8 mouse cellular contexts compared by ENCODE assay signal in the genomic region with DNA sequence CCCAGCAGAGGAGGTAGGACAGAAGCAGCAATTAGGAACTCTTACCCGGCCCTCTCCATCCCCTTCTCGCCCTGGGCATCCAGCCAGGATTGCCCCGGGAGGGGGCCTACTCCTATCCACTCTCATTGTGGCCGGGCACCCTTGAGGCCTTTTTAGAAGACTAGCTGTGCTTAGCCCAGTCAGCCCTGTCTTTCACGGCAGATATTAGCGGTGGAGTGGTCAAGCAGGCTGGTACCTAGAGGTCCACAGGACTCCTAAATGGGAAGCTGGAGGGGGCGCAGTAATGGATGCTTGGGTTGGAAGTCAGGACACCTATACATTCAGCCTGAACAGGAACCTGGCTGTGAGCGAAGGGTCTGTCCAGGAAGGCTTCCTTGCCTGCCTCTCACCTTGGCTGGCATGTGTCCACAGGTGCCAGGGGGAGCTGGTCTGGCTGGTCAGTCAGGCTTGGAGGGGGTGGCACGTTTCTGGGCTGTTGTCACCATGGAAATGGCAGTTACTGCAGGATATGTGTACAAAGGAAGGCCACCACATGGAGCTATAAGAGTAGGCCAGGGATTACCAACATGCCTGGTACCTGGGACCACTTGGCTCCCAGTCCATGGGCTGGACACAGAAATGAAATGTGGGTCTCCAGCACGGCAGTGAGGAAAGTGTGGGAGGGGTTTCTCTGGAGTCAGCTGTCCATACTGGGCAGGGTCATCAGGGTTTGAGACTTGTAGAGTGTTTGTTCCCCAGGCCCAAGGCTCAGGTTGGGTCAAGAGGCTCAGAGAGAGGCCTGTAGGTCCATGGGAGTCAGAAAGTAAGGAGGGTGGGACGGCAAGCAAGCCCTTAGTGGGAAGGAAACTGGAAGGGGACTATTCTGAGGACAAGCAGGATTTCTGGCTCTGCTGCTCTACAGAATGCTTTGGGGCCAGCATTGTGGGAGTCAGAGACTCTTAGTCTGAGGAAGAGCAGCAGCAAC. TPM values are rescaled to one million over a fixed set of nuclear protein-coding genes. Genes with fewer than 3 reads are reported as not detected.
DNase-seq lines count a peak whose midpoint lies in the region; ATAC-seq and TF ChIP-seq lines count a peak whose summit lies in the region.

No protein-coding gene starts in this region.

- no peak for TF ChIP-seq POLR2A in limb, embryonic 14.5 days (IDR thresholded peaks at IDR 0.05; ENCODE audit: borderline replicate concordance, extremely low read depth, insufficient read depth, insufficient read length)

- H3K9ac ChIP-seq in hindbrain, embryonic 12.5 days, result peak overlapping the region; percentile 66
- H3K9ac ChIP-seq in limb, embryonic 14.5 days (ENCODE audit: low read depth, low read length, severe bottlenecking), result no peak overlapping the region
- H3K9ac ChIP-seq in neural tube, embryonic 12.5 days, result peak overlapping the region; percentile 64; the same call in 1 of the 2 replicates

- ATAC-seq in hindbrain, embryonic 12.5 days (ENCODE audit: low FRiP score), result peak; percentile 1; the same call in 1 of the 2 replicates
- ATAC-seq in limb, embryonic 14.5 days (ENCODE audit: low FRiP score, low read depth), result no peak
- peak; percentile 3; the same call in 1 of the 2 replicates for ATAC-seq in neural tube, embryonic 12.5 days (ENCODE audit: low FRiP score, low read depth)

- peak overlapping the region; percentile 87 for H3K27ac ChIP-seq in hindbrain, embryonic 12.5 days
- peak overlapping the region; percentile 15; the same call in 1 of the 2 replicates for H3K27ac ChIP-seq in limb, embryonic 14.5 days (replicated peaks; ENCODE audit: low read depth, low read length)
- peak overlapping the region; percentile 57; the same call in 1 of the 2 replicates for H3K27ac ChIP-seq in neural tube, embryonic 12.5 days

- 0 out of 2 replicates have a peak, but pooled peaks cover 8% of the 10 kb centered on the region for H3K27me3 ChIP-seq in hindbrain, embryonic 12.5 days
- H3K27me3 ChIP-seq in limb, embryonic 14.5 days (ENCODE audit: control insufficient read depth, insufficient read depth, low read length), result peaks cover 27% of the 10 kb centered on the region
- H3K27me3 ChIP-seq in neural tube, embryonic 12.5 days (replicated peaks), result peaks cover 6% of the 10 kb centered on the region; the same call in 1 of the 2 replicates

- H3K4me3 ChIP-seq in hindbrain, embryonic 12.5 days, result peak overlapping the region; percentile 64
- H3K4me3 ChIP-seq in limb, embryonic 14.5 days (replicated peaks; ENCODE audit: low read length), result peak overlapping the region; percentile 48
- H3K4me3 ChIP-seq in neural tube, embryonic 12.5 days, result peak overlapping the region; percentile 59; the same call in 1 of the 2 replicates

- H3K4me2 ChIP-seq in hindbrain, embryonic 12.5 days (replicated peaks), result peak overlapping the region; percentile 72
- H3K4me2 ChIP-seq in limb, embryonic 14.5 days (replicated peaks; ENCODE audit: low read depth, low read length, severe bottlenecking), result peak overlapping the region; percentile 91
- peak overlapping the region; percentile 80 for H3K4me2 ChIP-seq in neural tube, embryonic 12.5 days (replicated peaks)

- peaks cover 45% of the 10 kb centered on the region for H3K4me1 ChIP-seq in hindbrain, embryonic 12.5 days
- peaks cover 18% of the 10 kb centered on the region for H3K4me1 ChIP-seq in limb, embryonic 14.5 days (ENCODE audit: control insufficient read depth, insufficient read depth, low read length)
- H3K4me1 ChIP-seq in neural tube, embryonic 12.5 days, result peaks cover 45% of the 10 kb centered on the region

- WGBS in hindbrain, embryonic 12.5 days, result 37% methylated on average over 11 of the region's 11 CpGs
- 41% methylated on average over 11 of the region's 11 CpGs for WGBS in limb, embryonic 14.5 days
- 39% methylated on average over 11 of the region's 11 CpGs for WGBS in neural tube, embryonic 12.5 days

- DNase-seq in urinary bladder, adult 2 months (ENCODE audit: low spot score), result peak; percentile 66
- no peak for DNase-seq in urinary bladder, postnatal 4 days (ENCODE audit: low spot score in 2 of 2)
- DNase-seq in limb, embryonic 14.5 days (ENCODE audit: low spot score), result no peak
- DNase-seq in thymus, postnatal 10 days (ENCODE audit: low spot score in 2 of 2), result no peak
- DNase-seq in adrenal gland, adult 2 months, result no peak
- DNase-seq in layer of hippocampus, adult 9-10 months (ENCODE audit: low spot score), result no peak

- peaks cover 47% of the 10 kb centered on the region for H3K36me3 ChIP-seq in hindbrain, embryonic 12.5 days
- H3K36me3 ChIP-seq in limb, embryonic 14.5 days (ENCODE audit: control insufficient read depth, insufficient read depth, low read length), result peaks cover 47% of the 10 kb centered on the region
- H3K36me3 ChIP-seq in neural tube, embryonic 12.5 days, result peaks cover 55% of the 10 kb centered on the region

- H3K9me3 ChIP-seq in hindbrain, embryonic 12.5 days (replicated peaks), result no peaks in the 10 kb centered on the region
- H3K9me3 ChIP-seq in limb, embryonic 14.5 days (ENCODE audit: control insufficient read depth, low read length), result no peaks in the 10 kb centered on the region
- H3K9me3 ChIP-seq in neural tube, embryonic 12.5 days, result no peaks in the 10 kb centered on the region

RNA-seq across cellular contexts. Expression of a gene that starts 0.9 kb away (rescaled TPM):
- 303 and 339 TPM in 2 replicates for polyA plus RNA-seq in urinary bladder, adult 2 months (2012; rRNA removed)
- 217 and 245 TPM in 2 replicates for polyA plus RNA-seq in hindbrain, embryonic 12.5 days (2016; fragmentation: Nextera tagmentation; extraction: Ambion mirVana)
- 91.4 and 102 TPM in 2 replicates for polyA plus RNA-seq in limb, embryonic 14.5 days (2012; rRNA removed)
- 89.9 and 99.1 TPM in 2 replicates for polyA plus RNA-seq in limb, embryonic 14.5 days (2014; fragmentation: Nextera tagmentation; extraction: Ambion mirVana)
- polyA plus RNA-seq in neural tube, embryonic 12.5 days (2016; fragmentation: Nextera tagmentation; extraction: Ambion mirVana), result 267 TPM in 2 replicates
- total RNA-seq in adrenal gland, adult 2 months (2021), result 10 to 100 TPM; 57.5 to 58.2 TPM
- polyA plus RNA-seq in adrenal gland, adult 2 months (2012; rRNA removed), result 159 and 168 TPM in 2 replicates

RNA-seq across cellular contexts. Expression of a gene that starts 6.9 kb away (rescaled TPM):
- polyA plus RNA-seq in urinary bladder, adult 2 months (2012; rRNA removed), result 805 and 1,244 TPM in 2 replicates
- 84.5 and 90.8 TPM in 2 replicates for polyA plus RNA-seq in hindbrain, embryonic 12.5 days (2016; fragmentation: Nextera tagmentation; extraction: Ambion mirVana)
- polyA plus RNA-seq in limb, embryonic 14.5 days (2012; rRNA removed), result 387 and 403 TPM in 2 replicates
- polyA plus RNA-seq in limb, embryonic 14.5 days (2014; fragmentation: Nextera tagmentation; extraction: Ambion mirVana), result 344 and 469 TPM in 2 replicates
- polyA plus RNA-seq in neural tube, embryonic 12.5 days (2016; fragmentation: Nextera tagmentation; extraction: Ambion mirVana), result 59.9 and 65.8 TPM in 2 replicates
- total RNA-seq in adrenal gland, adult 2 months (2021), result 100 to 1,000 TPM in 1 of 2 experiments, 10 to 100 TPM in 1; 51.5 to 101 TPM
- 31.7 and 36.9 TPM in 2 replicates for polyA plus RNA-seq in adrenal gland, adult 2 months (2012; rRNA removed)

RNA-seq across cellular contexts. Expression of a gene that starts 17.0 kb away (rescaled TPM):
- 1.3 TPM in 2 replicates for polyA plus RNA-seq in urinary bladder, adult 2 months (2012; rRNA removed)
- polyA plus RNA-seq in hindbrain, embryonic 12.5 days (2016; fragmentation: Nextera tagmentation; extraction: Ambion mirVana), result 34.1 and 38.5 TPM in 2 replicates
- polyA plus RNA-seq in limb, embryonic 14.5 days (2012; rRNA removed), result 30.8 and 36.8 TPM in 2 replicates
- 19.5 and 22.6 TPM in 2 replicates for polyA plus RNA-seq in limb, embryonic 14.5 days (2014; fragmentation: Nextera tagmentation; extraction: Ambion mirVana)
- 32.3 and 32.9 TPM in 2 replicates for polyA plus RNA-seq in neural tube, embryonic 12.5 days (2016; fragmentation: Nextera tagmentation; extraction: Ambion mirVana)
- total RNA-seq in adrenal gland, adult 2 months (2021), result 1 to 10 TPM in 1 of 2 experiments, under 1 TPM in 1; 0.66 to 1.4 TPM
- 3.6 and 6.6 TPM in 2 replicates for polyA plus RNA-seq in adrenal gland, adult 2 months (2012; rRNA removed)

RNA-seq across cellular contexts. Expression of a gene that starts 41.1 kb away (rescaled TPM):
- 43.1 and 55.5 TPM in 2 replicates for polyA plus RNA-seq in urinary bladder, adult 2 months (2012; rRNA removed)
- polyA plus RNA-seq in hindbrain, embryonic 12.5 days (2016; fragmentation: Nextera tagmentation; extraction: Ambion mirVana), result 16.9 and 18.9 TPM in 2 replicates
- 126 and 161 TPM in 2 replicates for polyA plus RNA-seq in limb, embryonic 14.5 days (2012; rRNA removed)
- 21.1 and 25.0 TPM in 2 replicates for polyA plus RNA-seq in limb, embryonic 14.5 days (2014; fragmentation: Nextera tagmentation; extraction: Ambion mirVana)
- 15.8 and 19.6 TPM in 2 replicates for polyA plus RNA-seq in neural tube, embryonic 12.5 days (2016; fragmentation: Nextera tagmentation; extraction: Ambion mirVana)
- 100 to 1,000 TPM in 1 of 2 experiments, 10 to 100 TPM in 1; 76.6 to 102 TPM for total RNA-seq in adrenal gland, adult 2 months (2021)
- 164 TPM in 2 replicates for polyA plus RNA-seq in adrenal gland, adult 2 months (2012; rRNA removed)

RNA-seq across cellular contexts. Expression of a gene that starts 46.5 kb away (rescaled TPM):
- polyA plus RNA-seq in urinary bladder, adult 2 months (2012; rRNA removed), result 0.69 and 0.98 TPM in 2 replicates
- 22.9 and 23.2 TPM in 2 replicates for polyA plus RNA-seq in hindbrain, embryonic 12.5 days (2016; fragmentation: Nextera tagmentation; extraction: Ambion mirVana)
- polyA plus RNA-seq in limb, embryonic 14.5 days (2012; rRNA removed), result 29.6 and 43.4 TPM in 2 replicates
- 10.1 and 12.3 TPM in 2 replicates for polyA plus RNA-seq in limb, embryonic 14.5 days (2014; fragmentation: Nextera tagmentation; extraction: Ambion mirVana)
- polyA plus RNA-seq in neural tube, embryonic 12.5 days (2016; fragmentation: Nextera tagmentation; extraction: Ambion mirVana), result 23.5 and 28.0 TPM in 2 replicates
- total RNA-seq in adrenal gland, adult 2 months (2021), result 1 to 10 TPM; 2.8 to 9.7 TPM
- polyA plus RNA-seq in adrenal gland, adult 2 months (2012; rRNA removed), result 11.9 and 15.9 TPM in 2 replicates

Comparison
In these comparisons a context has a peak if more than half of its experiments do, and no peak if none do; other contexts are left out.
1. H3K27ac ChIP-seq: peak in every context shown above with its lines; median percentile 87 in hindbrain, embryonic 12.5 days; 57 in neural tube, embryonic 12.5 days; 15 in limb, embryonic 14.5 days.